Mouse (Mus musculus): ENCODE measurements around the gene Slc25a13. TPM values are rescaled to one million over a fixed set of nuclear protein-coding genes. Genes with fewer than 3 reads are reported as not detected.
"Not testable (repeated sequence)": the region's sequence is repeated elsewhere in the genome, so short reads cannot be mapped to it uniquely, and the experiment has no call there.

Gene Slc25a13
- polyA plus RNA-seq, 1 experiment from 2014 or later = 35.8 TPM

- no peaks in the 10 kb centered on the region for H3K9me3 ChIP-seq
- H3K4me2 ChIP-seq = no peak overlapping the region
- no peaks in the 10 kb centered on the region for H3K4me1 ChIP-seq
- no peak for ATAC-seq (ENCODE audit: insufficient read depth, low FRiP score, low read depth)
- no peak overlapping the region for H3K9ac ChIP-seq
- WGBS = 88% methylated on average over 10 of the region's 10 CpGs
- no peak overlapping the region for H3K27ac ChIP-seq
- H3K4me3 ChIP-seq (replicated peaks) = no peak overlapping the region
- no peaks in the 10 kb centered on the region for H3K27me3 ChIP-seq (replicated peaks)
- no peaks in the 10 kb centered on the region for H3K36me3 ChIP-seq
Measured at GRCm38 (mm10) chr6:6199138-6199870, 17.7 kb downstream of the Slc25a13 start.

DNA sequence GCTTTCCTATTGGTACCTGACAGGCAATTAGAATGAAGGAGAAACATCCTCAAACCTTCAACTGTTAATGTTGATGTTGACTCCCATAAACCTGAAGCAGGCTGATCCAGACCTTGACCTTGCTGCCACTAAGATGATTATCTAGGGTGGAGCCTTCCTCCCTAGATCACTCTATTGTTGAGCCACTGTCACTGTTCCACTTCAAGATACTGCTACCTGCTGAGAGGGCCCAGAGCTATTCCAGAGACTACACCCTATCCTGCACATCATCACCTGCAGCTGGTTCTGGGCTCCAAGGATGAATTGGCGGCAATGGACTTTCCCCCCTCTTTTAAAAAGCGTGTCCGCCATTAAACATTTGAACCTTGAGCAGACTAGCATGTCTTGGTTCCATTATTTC, 18.9 kb downstream of the Slc25a13 start:
- 96% methylated on average over 3 of the region's 3 CpGs for WGBS

GRCm38 (mm10) chr6:6197339-6197738, 19.6 kb downstream of the Slc25a13 start:
- Histone ChIP-seq H3K36me3 (no peaks in the 10 kb centered on the region), H3K4me1 (no peaks in the 10 kb centered on the region), H3K4me3 (replicated peaks) (no peak overlapping the region), H3K4me2 (no peak overlapping the region), H3K27me3 (replicated peaks) (no peaks in the 10 kb centered on the region), H3K9ac (no peak overlapping the region), H3K9me3 (no peaks in the 10 kb centered on the region), H3K27ac (no peak overlapping the region)
- 84% methylated on average over 6 of the region's 6 CpGs for WGBS
- ATAC-seq (ENCODE audit: insufficient read depth, low FRiP score, low read depth) = no peak

More for the DNA sequence above, 18.9 kb downstream of the Slc25a13 start:
- not testable (repeated sequence) for H3K4me2 ChIP-seq; H3K36me3 ChIP-seq; H3K9ac ChIP-seq; H3K9me3 ChIP-seq; H3K27ac ChIP-seq; ATAC-seq (ENCODE audit: insufficient read depth, low FRiP score, low read depth); H3K27me3 ChIP-seq (replicated peaks); H3K4me1 ChIP-seq; H3K4me3 ChIP-seq (replicated peaks)

DNA sequence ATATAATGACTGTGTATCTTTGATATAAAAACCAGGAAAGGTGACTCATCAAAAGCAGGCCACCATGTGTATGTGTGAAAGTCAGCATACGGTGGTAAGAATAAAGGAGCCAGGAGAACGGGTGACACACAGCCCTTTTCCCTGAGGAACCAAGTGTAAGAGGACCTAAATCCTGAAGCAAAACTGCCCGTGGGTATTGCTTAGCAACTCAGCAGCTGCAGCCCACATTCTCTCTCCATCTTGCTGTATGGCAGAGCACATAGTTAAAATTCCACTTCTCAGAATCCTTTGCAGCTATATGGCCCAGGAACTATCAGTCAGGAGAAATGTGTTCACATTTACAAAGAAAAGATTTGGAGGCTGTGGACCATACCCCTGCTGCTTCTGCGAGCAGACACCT, 20.4 kb downstream of the Slc25a13 start:
- Histone ChIP-seq H3K4me1 (0 out of 2 replicates have a peak, but pooled peaks cover 3% of the 10 kb centered on the region), H3K4me2 (no peak overlapping the region), H3K4me3 (replicated peaks) (no peak overlapping the region), H3K36me3 (no peaks in the 10 kb centered on the region), H3K27ac (no peak overlapping the region), H3K9me3 (no peaks in the 10 kb centered on the region), H3K9ac (no peak overlapping the region), H3K27me3 (replicated peaks) (no peaks in the 10 kb centered on the region)
- ATAC-seq (ENCODE audit: insufficient read depth, low FRiP score, low read depth) = no peak
- 71% methylated on average over 4 of the region's 4 CpGs for WGBS

DNA sequence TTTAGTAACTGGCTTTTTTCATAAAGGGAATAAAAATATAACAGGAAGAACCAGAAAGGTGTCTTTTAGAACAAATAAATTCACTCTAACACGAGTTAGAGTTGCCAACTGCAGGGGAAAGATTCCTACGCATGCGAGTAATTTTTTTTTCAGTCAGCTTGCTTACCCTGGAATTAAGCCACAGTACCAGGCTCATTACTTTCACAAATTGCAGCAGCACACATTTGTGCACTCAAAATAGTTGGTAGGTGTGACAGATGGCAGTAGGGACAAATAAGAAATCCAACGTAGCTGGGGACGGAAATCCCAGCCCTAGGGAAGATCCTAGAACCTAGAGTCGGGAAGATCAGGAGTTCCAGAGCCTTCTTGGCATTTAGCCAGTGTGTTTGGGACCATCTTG, 22.1 kb downstream of the Slc25a13 start:
- no peak overlapping the region for H3K4me3 ChIP-seq (replicated peaks)

GRCm38 (mm10) chr6:6193906-6194305, 23.1 kb downstream of the Slc25a13 start:
- no peaks in the 10 kb centered on the region for H3K9me3 ChIP-seq
- 90% methylated on average over 13 of the region's 13 CpGs for WGBS
- no peak overlapping the region for H3K4me2 ChIP-seq
- ATAC-seq (ENCODE audit: insufficient read depth, low FRiP score, low read depth) = no peak
- H3K27ac ChIP-seq = no peak overlapping the region
- H3K36me3 ChIP-seq = no peaks in the 10 kb centered on the region
- no peak overlapping the region for H3K9ac ChIP-seq
- H3K4me3 ChIP-seq (replicated peaks) = no peak overlapping the region
- H3K4me1 ChIP-seq = 0 out of 2 replicates have a peak, but pooled peaks cover 3% of the 10 kb centered on the region
- H3K27me3 ChIP-seq (replicated peaks) = no peaks in the 10 kb centered on the region

More for the DNA sequence above, 22.1 kb downstream of the Slc25a13 start:
- Histone ChIP-seq H3K4me2 (no peak overlapping the region), H3K36me3 (no peaks in the 10 kb centered on the region), H3K9me3 (no peaks in the 10 kb centered on the region), H3K4me1 (0 out of 2 replicates have a peak, but pooled peaks cover 3% of the 10 kb centered on the region), H3K9ac (no peak overlapping the region), H3K27ac (no peak overlapping the region), H3K27me3 (replicated peaks) (no peaks in the 10 kb centered on the region)
- WGBS = 81% methylated on average over 6 of the region's 6 CpGs
- ATAC-seq (ENCODE audit: insufficient read depth, low FRiP score, low read depth) = no peak

- 55% methylated on average over 7 of the region's 7 CpGs for WGBS
- Histone ChIP-seq H3K27me3 (replicated peaks) (no peaks in the 10 kb centered on the region), H3K4me2 (no peak overlapping the region), H3K9me3 (no peaks in the 10 kb centered on the region), H3K4me3 (replicated peaks) (no peak overlapping the region), H3K4me1 (0 out of 2 replicates have a peak, but pooled peaks cover 3% of the 10 kb centered on the region), H3K27ac (no peak overlapping the region), H3K9ac (no peak overlapping the region), H3K36me3 (no peaks in the 10 kb centered on the region)
- ATAC-seq (ENCODE audit: insufficient read depth, low FRiP score, low read depth) = no peak
Measured at GRCm38 (mm10) chr6:6192413-6192812, 24.6 kb downstream of the Slc25a13 start.

- Histone ChIP-seq H3K9me3 (no peaks in the 10 kb centered on the region), H3K4me3 (replicated peaks) (no peak overlapping the region), H3K4me1 (0 out of 2 replicates have a peak, but pooled peaks cover 3% of the 10 kb centered on the region), H3K27me3 (replicated peaks) (no peaks in the 10 kb centered on the region), H3K4me2 (no peak overlapping the region), H3K36me3 (no peaks in the 10 kb centered on the region), H3K9ac (no peak overlapping the region), H3K27ac (no peak overlapping the region)
- WGBS = 71% methylated on average over 8 of the region's 8 CpGs
- no peak for ATAC-seq (ENCODE audit: insufficient read depth, low FRiP score, low read depth)
Measured at GRCm38 (mm10) chr6:6191596-6192337, 25.2 kb downstream of the Slc25a13 start.

- Histone ChIP-seq H3K27me3 (replicated peaks) (no peaks in the 10 kb centered on the region), H3K36me3 (no peaks in the 10 kb centered on the region), H3K4me2 (no peak overlapping the region), H3K4me3 (replicated peaks) (no peak overlapping the region), H3K4me1 (0 out of 2 replicates have a peak, but pooled peaks cover 8% of the 10 kb centered on the region), H3K27ac (no peak overlapping the region), H3K9me3 (no peaks in the 10 kb centered on the region), H3K9ac (no peak overlapping the region)
- 76% methylated on average over 6 of the region's 6 CpGs for WGBS
- no peak for ATAC-seq (ENCODE audit: insufficient read depth, low FRiP score, low read depth)
Measured at GRCm38 (mm10) chr6:6188970-6189369, 28.0 kb downstream of the Slc25a13 start.

GRCm38 (mm10) chr6:6186468-6186867, 30.5 kb downstream of the Slc25a13 start:
- no peaks in the 10 kb centered on the region for H3K36me3 ChIP-seq
- no peak for ATAC-seq (ENCODE audit: insufficient read depth, low FRiP score, low read depth)
- H3K9ac ChIP-seq = no peak overlapping the region
- H3K4me3 ChIP-seq (replicated peaks) = no peak overlapping the region
- H3K27ac ChIP-seq = no peak overlapping the region
- H3K9me3 ChIP-seq = no peaks in the 10 kb centered on the region
- 75% methylated on average over 4 of the region's 4 CpGs for WGBS
- no peak overlapping the region for H3K4me2 ChIP-seq
- no peaks in the 10 kb centered on the region for H3K27me3 ChIP-seq (replicated peaks)
- 0 out of 2 replicates have a peak, but pooled peaks cover 5% of the 10 kb centered on the region for H3K4me1 ChIP-seq

DNA sequence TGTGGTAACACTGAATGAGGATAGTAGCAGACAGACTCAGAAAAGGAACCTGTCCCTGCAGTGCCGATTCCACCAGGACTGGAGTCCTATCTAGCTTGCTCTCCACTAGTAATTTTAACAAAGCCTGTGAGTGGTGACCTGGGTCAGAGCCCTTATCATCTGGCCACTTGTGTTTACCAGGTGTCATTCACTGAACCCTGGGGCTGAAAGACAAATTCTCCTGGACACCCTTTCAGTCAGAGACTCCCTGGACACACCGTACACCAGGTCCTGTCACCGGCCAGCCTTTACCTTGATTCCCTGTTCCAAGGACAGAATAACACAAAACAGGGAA, 31.3 kb downstream of the Slc25a13 start:
- H3K27ac ChIP-seq = no peak overlapping the region
- WGBS = 54% methylated on average over 3 of the region's 3 CpGs
- peak; percentile 44 for ATAC-seq (ENCODE audit: insufficient read depth, low FRiP score, low read depth)

More for the DNA sequence above, 31.3 kb downstream of the Slc25a13 start:
- no peaks in the 10 kb centered on the region for H3K9me3 ChIP-seq
- H3K4me1 ChIP-seq = 0 out of 2 replicates have a peak, but pooled peaks cover 5% of the 10 kb centered on the region
- H3K36me3 ChIP-seq = no peaks in the 10 kb centered on the region
- H3K9ac ChIP-seq = no peak overlapping the region
- H3K27me3 ChIP-seq (replicated peaks) = no peaks in the 10 kb centered on the region
- no peak overlapping the region for H3K4me3 ChIP-seq (replicated peaks)
- no peak overlapping the region for H3K4me2 ChIP-seq

All from stomach, embryonic 15.5 days (tissue).